Mouse (Mus musculus) forebrain, embryonic 15.5 days (tissue): ENCODE results near the gene Zmat5. TPM values are rescaled to one million over a fixed set of nuclear protein-coding genes. Genes with fewer than 3 reads are reported as not detected.

Experiments
- ATAC-seq: fragments of 200-750 bp; cut with Nextera tagmentation; replicated peaks from 2 replicates; pipeline ENCODE4 v1.8.0; 2017; ENCODE audit warnings: mild to moderate bottlenecking, moderate TSS enrichment, moderate library complexity
- H3K27ac ChIP-seq: fragments of 300-500 bp; sonication (generic); replicated peaks from 2 replicates; pipeline ENCODE4 v1.5.1; 2015; ENCODE audit warnings: mild to moderate bottlenecking, inconsistent platforms
- H3K27me3 ChIP-seq: fragments of 300-500 bp; sonication (generic); 2 replicates; pipeline ENCODE4 v1.6.1; 2015; ENCODE audit warnings: inconsistent platforms
- H3K36me3 ChIP-seq: fragments of 300-500 bp; sonication (generic); 2 replicates; pipeline ENCODE4 v1.6.1; 2015; ENCODE audit warnings: mild to moderate bottlenecking, inconsistent platforms
- H3K4me1 ChIP-seq: fragments of 300-500 bp; sonication (generic); 2 replicates; pipeline ENCODE4 v1.6.1; 2015; ENCODE audit warnings: inconsistent platforms
- H3K4me2 ChIP-seq: fragments of 300-500 bp; sonication (generic); replicated peaks from 2 replicates; pipeline ENCODE4 v1.6.1; 2015; ENCODE audit warnings: mild to moderate bottlenecking, inconsistent platforms
- H3K4me3 ChIP-seq: fragments of 300-500 bp; sonication (generic); 2 replicates; pipeline ENCODE4 v1.5.1; 2015; ENCODE audit warnings: mild to moderate bottlenecking, inconsistent platforms
- H3K9ac ChIP-seq: fragments of 300-500 bp; sonication (generic); replicated peaks from 2 replicates; pipeline ENCODE4 v1.6.1; 2015; ENCODE audit warnings: mild to moderate bottlenecking, inconsistent platforms
- H3K9me3 ChIP-seq: fragments of 300-500 bp; sonication (generic); 2 replicates; pipeline ENCODE4 v1.6.1; 2016; ENCODE audit warnings: inconsistent platforms
- WGBS: fragments of 180-500 bp; shearing (Covaris S2); methylation state at CpG from one replicate; pipeline ENCODE4 v1.1.7; 2015; ENCODE audit warnings: mixed read lengths; 5-methylcytosine and 5-hydroxymethylcytosine counted together
- polyA plus RNA-seq: library from polyadenylated mRNA; unstranded; fragments of >200 nt; fragmentation: Nextera tagmentation; extraction: Ambion mirVana; gene quantifications from 2 replicates; pipeline ENCODE4 v1.2.1, GENCODE M21; 2015

The Zmat5 gene
- 72.3 and 78.4 TPM in 2 replicates for polyA plus RNA-seq

DNA sequence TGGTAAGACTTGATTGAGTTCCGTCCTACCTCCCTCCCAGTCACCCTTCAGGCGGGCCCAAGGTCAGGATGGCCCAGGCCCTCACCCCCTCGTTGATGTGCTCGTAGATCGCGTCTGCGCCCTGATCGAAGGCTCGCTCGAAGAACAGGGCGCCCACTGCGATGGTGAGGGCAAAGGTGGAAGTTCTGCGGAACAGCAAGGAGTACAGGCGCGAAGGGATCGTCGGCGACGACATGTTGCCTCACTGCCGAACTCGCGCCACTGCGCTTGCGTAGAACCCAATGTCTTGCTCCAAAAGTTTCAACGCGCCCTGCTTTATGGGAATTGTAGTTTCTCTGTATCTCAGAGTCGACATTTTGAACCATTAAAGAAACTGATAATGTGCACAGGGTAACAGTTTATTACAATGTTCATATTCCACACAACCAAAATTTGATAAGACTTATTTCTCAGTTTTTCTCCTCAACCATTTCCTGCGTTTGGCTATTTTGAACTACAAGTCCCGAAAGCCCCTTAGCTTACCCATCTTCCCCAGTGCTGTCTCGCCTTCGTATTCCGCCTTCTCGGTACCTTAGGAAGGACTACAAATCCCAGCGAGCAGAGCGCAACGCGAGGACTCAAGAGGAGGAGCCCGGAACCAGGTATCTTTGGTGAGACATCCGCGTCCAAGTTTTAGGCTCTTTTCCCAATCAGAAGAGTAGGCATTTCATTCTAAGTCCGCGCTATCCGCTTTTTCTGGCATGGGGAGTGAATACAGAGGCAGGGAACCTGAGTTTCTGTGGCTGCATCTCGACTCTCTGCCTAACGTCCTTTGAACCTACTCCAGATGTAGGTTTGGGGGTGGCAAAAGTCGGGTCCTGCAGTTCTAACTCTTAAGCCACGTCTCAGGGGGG is at the start of gene Zmat5, which contains the start of gene Uqcr10:
Gene Zmat5 (plus strand): TSS at position 607 of the 893 bp plus-strand sequence.
Gene Uqcr10 (minus strand): TSS at position 271 of the 893 bp plus-strand sequence.
- under 1% methylated on average over 47 of the region's 47 CpGs for WGBS
- ATAC-seq = peak; percentile 99
- peak within 1 kb of the TSS; percentile 91 for H3K9ac ChIP-seq
- H3K9me3 ChIP-seq = no peaks in the 10 kb centered on the region
- H3K36me3 ChIP-seq = peaks cover 14% of the 10 kb centered on the region
- H3K27ac ChIP-seq = peak within 1 kb of the TSS; percentile 67; the same call in 1 of the 2 replicates
- H3K27me3 ChIP-seq = no peaks in the 10 kb centered on the region
- peaks cover 20% of the 10 kb centered on the region for H3K4me1 ChIP-seq
- H3K4me3 ChIP-seq = peak within 1 kb of the TSS; percentile 89
- H3K4me2 ChIP-seq = peak within 1 kb of the TSS; percentile 94

DNA sequence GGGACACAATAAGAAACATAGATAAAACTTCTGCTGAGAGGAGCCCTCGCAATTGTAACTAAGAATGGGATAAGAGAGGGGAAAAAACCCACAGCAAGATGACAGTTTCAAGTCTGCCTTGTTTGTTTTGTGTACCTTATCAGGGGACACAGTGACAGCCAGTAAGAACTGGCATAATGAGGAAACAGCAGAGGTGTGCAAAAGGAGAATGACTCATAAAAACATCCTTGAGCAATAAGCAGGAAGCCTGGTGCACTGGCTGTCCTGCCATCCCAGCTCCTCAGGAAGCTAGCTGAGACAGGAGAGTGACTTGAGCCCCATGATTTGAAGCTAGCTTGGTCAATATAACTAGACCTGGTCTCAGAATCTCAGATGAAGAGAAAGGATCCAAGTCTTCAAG is 44.7 kb upstream of the Zmat5 start:
- Histone ChIP-seq H3K9me3 (no peaks in the 10 kb centered on the region), H3K36me3 (peaks cover 16% of the 10 kb centered on the region), H3K27ac (no peak overlapping the region)

DNA sequence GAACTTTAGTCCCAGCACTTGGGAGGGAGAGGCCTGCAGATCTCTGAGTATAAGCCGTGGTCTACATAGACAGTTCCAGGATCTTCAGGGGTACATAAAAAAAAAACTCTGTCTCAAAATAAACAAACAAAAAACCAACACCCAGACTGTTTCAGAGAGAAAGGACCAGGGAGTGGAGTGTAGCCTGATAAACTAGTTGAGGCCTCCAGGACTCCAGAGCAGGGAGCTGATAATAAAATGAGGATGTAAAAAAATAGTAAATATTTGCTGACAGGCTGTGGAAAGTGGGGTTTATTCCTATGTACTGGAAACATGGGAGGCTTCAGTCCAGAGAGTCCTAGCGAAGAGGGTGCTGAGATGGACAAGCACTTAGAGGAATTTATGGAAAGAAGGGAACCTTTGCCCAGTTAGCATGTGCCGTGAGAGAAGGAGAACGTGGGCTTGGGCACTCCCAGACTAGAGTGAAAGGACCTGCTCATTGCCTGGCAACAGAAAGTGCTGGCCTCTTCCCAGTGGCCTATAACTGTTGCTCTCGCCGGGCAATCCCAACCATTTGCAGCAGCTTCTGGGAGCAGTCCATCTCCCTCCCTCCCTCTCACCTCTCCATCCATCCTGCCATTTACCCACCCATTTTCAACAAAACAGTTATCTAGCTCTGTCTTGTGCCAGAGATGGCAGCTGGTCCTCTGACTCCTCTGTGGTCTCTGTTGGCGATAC is 44.0 kb upstream of the Zmat5 start:
- ATAC-seq = no peak
- H3K27ac ChIP-seq = 0 out of 2 replicates have a peak overlapping the region, but pooled peaks have one; percentile 54
- no peak overlapping the region for H3K9ac ChIP-seq
- WGBS = 84% methylated on average over 7 of the region's 7 CpGs
- no peak overlapping the region for H3K4me2 ChIP-seq
- H3K36me3 ChIP-seq = peaks cover 16% of the 10 kb centered on the region
- H3K4me3 ChIP-seq = no peak overlapping the region
- H3K27me3 ChIP-seq = no peaks in the 10 kb centered on the region
- H3K9me3 ChIP-seq = no peaks in the 10 kb centered on the region
- peaks cover 14% of the 10 kb centered on the region for H3K4me1 ChIP-seq

More for the DNA sequence above, 44.7 kb upstream of the Zmat5 start:
- no peak for ATAC-seq
- WGBS = 100% methylated on average over 1 of the region's 1 CpGs
- H3K4me2 ChIP-seq = no peak overlapping the region
- no peak overlapping the region for H3K4me3 ChIP-seq
- H3K9ac ChIP-seq = no peak overlapping the region
- H3K27me3 ChIP-seq = no peaks in the 10 kb centered on the region
- H3K4me1 ChIP-seq = peaks cover 14% of the 10 kb centered on the region

DNA sequence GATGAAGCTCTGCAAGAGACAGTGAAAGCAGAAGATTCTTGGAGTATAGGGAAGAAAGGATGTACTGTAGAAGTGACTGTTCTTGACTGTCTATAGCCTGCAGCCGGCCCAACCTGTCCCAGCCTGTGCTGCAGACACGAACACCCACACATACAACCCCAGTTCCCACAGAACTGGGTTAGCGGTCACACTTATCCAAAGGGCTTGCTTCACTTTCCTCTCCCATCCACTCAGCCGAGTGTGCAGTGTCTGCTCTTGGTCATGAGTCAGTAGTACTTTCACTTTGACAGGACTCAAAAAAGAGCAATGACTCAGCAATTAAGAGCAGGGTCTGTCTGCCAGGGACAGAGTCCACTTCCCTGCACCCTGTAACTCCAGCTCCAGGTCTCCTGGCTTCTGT is 43.2 kb upstream of the Zmat5 start:
- 89% methylated on average over 4 of the region's 4 CpGs for WGBS
- Histone ChIP-seq H3K4me1 (peaks cover 14% of the 10 kb centered on the region), H3K36me3 (peaks cover 16% of the 10 kb centered on the region), H3K4me3 (no peak overlapping the region), H3K9ac (no peak overlapping the region), H3K9me3 (no peaks in the 10 kb centered on the region), H3K4me2 (no peak overlapping the region), H3K27ac (peak overlapping the region; percentile 54; the same call in 1 of the 2 replicates), H3K27me3 (no peaks in the 10 kb centered on the region)
- ATAC-seq = no peak

DNA sequence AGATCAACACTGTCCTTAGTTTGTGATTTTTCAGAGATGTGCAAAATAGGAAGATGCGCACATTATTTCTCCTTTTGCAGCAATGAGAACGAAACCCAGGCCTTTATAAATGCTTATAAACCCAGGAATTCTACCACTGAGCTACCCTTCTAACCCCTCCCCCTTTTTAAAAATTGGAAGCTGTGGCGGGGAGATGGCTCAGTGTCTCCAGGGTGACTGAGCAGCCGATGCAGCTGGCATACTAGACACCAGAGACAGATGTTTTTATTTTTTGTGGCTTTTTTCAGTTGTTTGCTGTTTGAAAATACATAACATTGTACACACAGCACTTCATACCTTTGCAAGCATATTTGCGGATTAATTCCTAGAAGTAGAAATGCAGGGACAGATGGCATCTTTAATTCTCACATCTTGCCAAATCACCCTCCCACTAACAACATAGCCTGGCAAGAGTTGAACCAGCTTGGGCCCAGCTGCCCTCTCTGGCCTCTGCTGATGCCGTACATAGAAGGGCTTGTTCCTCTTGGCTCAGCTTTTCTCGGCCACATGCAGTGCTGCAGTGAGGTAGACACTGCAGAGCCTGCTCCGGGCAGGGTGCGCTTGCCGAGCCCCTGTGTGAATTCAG is 42.5 kb upstream of the Zmat5 start:
- H3K4me3 ChIP-seq = no peak overlapping the region
- 62% methylated on average over 10 of the region's 10 CpGs for WGBS
- peaks cover 16% of the 10 kb centered on the region for H3K36me3 ChIP-seq
- H3K9me3 ChIP-seq = no peaks in the 10 kb centered on the region
- H3K4me2 ChIP-seq = no peak overlapping the region
- no peak overlapping the region for H3K9ac ChIP-seq
- H3K4me1 ChIP-seq = peaks cover 14% of the 10 kb centered on the region
- H3K27ac ChIP-seq = peak overlapping the region; percentile 54; the same call in 1 of the 2 replicates
- no peaks in the 10 kb centered on the region for H3K27me3 ChIP-seq
- no peak; the same call in 1 of the 2 replicates for ATAC-seq

DNA sequence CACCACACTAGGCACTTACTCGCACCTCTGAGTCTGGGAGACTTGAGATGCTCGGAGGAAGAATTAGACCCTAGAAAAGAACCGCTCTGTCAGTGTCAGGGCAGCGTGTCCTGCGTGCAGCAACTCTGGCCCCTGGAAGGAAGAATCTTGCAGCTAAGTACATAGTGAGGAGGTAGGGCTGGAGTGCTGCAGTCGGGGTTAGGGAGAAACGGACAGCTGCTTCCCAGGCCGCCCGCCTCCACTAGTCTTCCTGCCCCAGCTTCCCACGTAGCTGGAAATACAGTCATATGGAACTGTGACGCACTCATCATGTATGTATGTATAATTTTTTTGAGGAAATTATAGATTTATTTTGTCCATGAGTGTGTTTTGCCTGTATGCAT is 42.0 kb upstream of the Zmat5 start:
- Histone ChIP-seq H3K27me3 (no peaks in the 10 kb centered on the region), H3K9me3 (no peaks in the 10 kb centered on the region), H3K27ac (peak overlapping the region; percentile 54; the same call in 1 of the 2 replicates), H3K9ac (no peak overlapping the region), H3K4me2 (no peak overlapping the region), H3K4me1 (peaks cover 14% of the 10 kb centered on the region), H3K36me3 (peaks cover 19% of the 10 kb centered on the region), H3K4me3 (no peak overlapping the region)
- ATAC-seq = no peak
- WGBS = 92% methylated on average over 11 of the region's 11 CpGs

DNA sequence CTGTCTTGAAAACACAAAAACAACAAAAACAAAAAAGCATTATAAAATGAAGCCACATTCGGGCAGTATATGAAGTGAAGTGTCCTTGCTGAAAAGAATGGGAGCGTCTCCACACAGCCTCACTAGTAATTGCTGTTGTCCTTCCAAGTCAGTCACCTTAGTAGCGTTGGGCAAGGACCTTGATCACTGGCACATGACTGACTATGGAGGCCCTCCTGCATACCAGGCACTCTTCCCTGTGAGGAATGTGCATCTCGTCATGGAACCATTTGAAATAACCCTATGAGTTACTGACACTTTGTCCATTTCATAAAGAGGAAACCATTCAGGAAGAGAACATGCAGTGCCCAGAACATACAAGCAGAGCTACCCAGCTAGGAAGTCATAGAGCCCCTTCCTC is 32.7 kb upstream of the Zmat5 start:
- Histone ChIP-seq H3K4me2 (no peak overlapping the region), H3K27me3 (no peaks in the 10 kb centered on the region), H3K4me3 (no peak overlapping the region), H3K9ac (no peak overlapping the region), H3K4me1 (no peaks in the 10 kb centered on the region), H3K9me3 (no peaks in the 10 kb centered on the region), H3K36me3 (peaks cover 34% of the 10 kb centered on the region), H3K27ac (no peak overlapping the region)
- whole genome bisulfite sequencing = 90% methylated on average over 4 of the region's 4 CpGs
- no peak for ATAC-seq

DNA sequence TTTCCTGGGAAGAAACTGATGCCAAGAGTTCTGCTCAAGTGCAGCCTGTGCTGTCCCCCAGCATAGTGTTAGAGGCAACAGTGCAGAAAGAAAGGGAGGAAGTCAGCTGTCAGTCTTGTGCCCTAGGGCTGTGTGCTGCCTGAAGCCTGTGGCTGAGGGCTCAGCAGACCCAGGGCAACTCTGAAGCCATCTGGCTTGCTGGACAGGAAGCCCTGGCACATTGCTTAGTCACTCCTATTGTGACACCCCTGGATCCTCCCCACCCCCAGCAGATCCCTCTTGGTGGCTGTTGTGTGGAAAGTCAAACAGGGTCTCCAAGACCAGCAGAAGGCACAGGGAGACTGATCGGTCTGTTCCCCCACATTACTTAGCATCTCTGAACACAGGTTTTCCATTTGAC is 29.9 kb upstream of the Zmat5 start:
- no peak overlapping the region for H3K4me3 ChIP-seq
- H3K9me3 ChIP-seq = no peaks in the 10 kb centered on the region
- 0 out of 2 replicates have a peak, but pooled peaks cover 2% of the 10 kb centered on the region for H3K4me1 ChIP-seq
- H3K27me3 ChIP-seq = no peaks in the 10 kb centered on the region
- H3K9ac ChIP-seq = no peak overlapping the region
- WGBS = 85% methylated on average over 1 of the region's 1 CpGs
- H3K36me3 ChIP-seq = peaks cover 31% of the 10 kb centered on the region
- no peak overlapping the region for H3K27ac ChIP-seq
- ATAC-seq = no peak
- H3K4me2 ChIP-seq = no peak overlapping the region

DNA sequence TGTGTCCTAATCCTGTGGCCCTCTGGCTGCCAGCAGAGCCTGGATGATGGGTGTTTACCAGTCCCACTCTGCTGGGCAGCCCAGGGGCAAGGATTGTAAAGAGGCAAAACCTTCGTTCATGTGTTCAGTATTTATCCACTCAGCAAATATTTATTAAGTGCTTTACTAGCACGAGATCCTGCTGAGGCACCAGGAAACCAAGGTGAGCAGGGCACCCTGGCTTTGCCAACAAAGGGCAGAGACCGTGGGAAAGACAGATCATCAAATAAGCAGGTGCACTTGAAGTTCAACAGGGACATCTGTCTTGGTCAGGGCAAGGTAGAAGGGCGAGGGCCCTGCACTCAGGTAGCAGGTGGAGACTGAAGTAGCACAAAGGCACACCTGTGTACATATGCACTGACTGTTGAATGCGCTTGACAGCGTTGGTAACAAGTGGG is 29.3 kb upstream of the Zmat5 start:
- Histone ChIP-seq H3K4me1 (0 out of 2 replicates have a peak, but pooled peaks cover 2% of the 10 kb centered on the region), H3K27ac (no peak overlapping the region), H3K4me3 (no peak overlapping the region), H3K9me3 (no peaks in the 10 kb centered on the region), H3K36me3 (peaks cover 37% of the 10 kb centered on the region), H3K27me3 (no peaks in the 10 kb centered on the region), H3K9ac (no peak overlapping the region), H3K4me2 (no peak overlapping the region)
- no peak for ATAC-seq
- WGBS = 96% methylated on average over 6 of the region's 6 CpGs

DNA sequence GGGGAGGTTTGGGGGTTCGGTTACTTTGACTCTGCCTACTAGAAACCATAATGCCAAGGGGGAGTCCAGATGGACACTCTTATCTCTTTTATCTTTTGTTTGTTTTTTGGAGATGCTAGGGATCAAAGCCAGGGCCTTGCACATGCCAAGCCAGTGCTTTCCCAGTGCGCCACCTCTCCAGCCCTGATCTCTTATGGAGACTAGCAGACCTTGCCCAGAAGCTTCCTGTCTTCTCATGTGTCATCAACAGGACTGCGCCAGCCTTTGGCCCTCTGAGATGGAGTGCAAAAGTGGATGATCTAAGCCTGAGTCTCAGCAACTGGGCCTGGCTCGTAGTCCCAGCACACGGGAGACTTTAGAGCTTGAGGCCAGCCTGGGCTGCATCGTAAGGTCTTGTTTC is 28.8 kb upstream of the Zmat5 start:
- ATAC-seq = no peak

DNA sequence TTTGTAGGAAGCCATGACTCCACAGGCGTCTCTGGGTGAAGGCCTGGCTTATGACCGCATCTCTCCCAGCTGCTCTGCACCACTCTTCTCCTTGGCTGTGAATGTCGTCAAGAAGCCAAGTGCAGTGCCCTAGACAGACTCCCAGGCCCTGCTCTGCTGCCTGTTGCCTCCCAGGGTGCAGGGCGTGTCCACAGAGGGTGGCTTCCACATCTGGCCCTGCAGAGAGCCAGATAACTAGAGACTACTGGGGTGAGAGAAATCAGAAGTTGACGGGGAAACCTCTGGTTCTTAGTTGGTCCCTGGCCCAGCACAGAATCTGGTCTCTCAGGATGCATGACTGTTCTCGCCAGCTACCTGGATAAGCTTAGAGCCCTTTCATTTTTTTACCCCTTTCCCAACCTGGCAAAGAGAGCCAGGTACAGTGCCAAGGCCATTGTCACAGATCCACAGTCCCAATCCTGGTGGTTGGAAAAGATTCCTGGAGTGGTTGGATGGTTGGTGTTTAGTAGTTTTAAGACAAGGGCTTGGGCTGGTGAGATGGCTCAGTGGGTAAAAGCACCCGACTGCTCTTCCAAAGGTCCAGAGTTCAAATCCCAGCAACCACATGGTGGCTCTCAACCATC is 27.1 kb upstream of the Zmat5 start:
- 87% methylated on average over 7 of the region's 7 CpGs for WGBS
- no peak overlapping the region for H3K9ac ChIP-seq
- no peak overlapping the region for H3K27ac ChIP-seq
- H3K36me3 ChIP-seq = peaks cover 52% of the 10 kb centered on the region
- ATAC-seq = no peak
- H3K4me2 ChIP-seq = no peak overlapping the region
- H3K4me1 ChIP-seq = 0 out of 2 replicates have a peak, but pooled peaks cover 2% of the 10 kb centered on the region
- no peaks in the 10 kb centered on the region for H3K9me3 ChIP-seq
- no peak overlapping the region for H3K4me3 ChIP-seq
- no peaks in the 10 kb centered on the region for H3K27me3 ChIP-seq

More for the DNA sequence above, 28.8 kb upstream of the Zmat5 start:
- H3K9ac ChIP-seq = no peak overlapping the region
- no peak overlapping the region for H3K4me3 ChIP-seq
- peaks cover 40% of the 10 kb centered on the region for H3K36me3 ChIP-seq
- no peaks in the 10 kb centered on the region for H3K27me3 ChIP-seq
- H3K9me3 ChIP-seq = no peaks in the 10 kb centered on the region
- 0 out of 2 replicates have a peak, but pooled peaks cover 2% of the 10 kb centered on the region for H3K4me1 ChIP-seq
- no peak overlapping the region for H3K27ac ChIP-seq
- no peak overlapping the region for H3K4me2 ChIP-seq
- 92% methylated on average over 6 of the region's 6 CpGs for WGBS
